Mouse (Mus musculus): Measurements from ENCODE around the gene Nox1. TPM values are rescaled to one million over a fixed set of nuclear protein-coding genes. Genes with fewer than 3 reads are reported as not detected.

Nox1 gene
- polyA plus RNA-seq, 1 experiment from 2014 or later = not detected

- H3K9me3 ChIP-seq (replicated peaks) = no peaks in the 10 kb centered on the region
- no peak overlapping the region for H3K4me3 ChIP-seq (replicated peaks)
- no peaks in the 10 kb centered on the region for H3K27me3 ChIP-seq
- H3K4me1 ChIP-seq (replicated peaks) = no peaks in the 10 kb centered on the region
- 68% methylated on average over 1 of the region's 1 CpGs for WGBS (ENCODE audit: insufficient replicate concordance)
- H3K9ac ChIP-seq = no peak overlapping the region
- no peak for ATAC-seq (ENCODE audit: insufficient read depth)
- H3K27ac ChIP-seq (replicated peaks) = no peak overlapping the region
- H3K4me2 ChIP-seq = no peak overlapping the region
- no peaks in the 10 kb centered on the region for H3K36me3 ChIP-seq (replicated peaks)
Observed at GRCm38 (mm10) chrX:134174699-134175098, 47.1 kb downstream of the Nox1 start.

- no peak overlapping the region for H3K4me2 ChIP-seq
- H3K27ac ChIP-seq (replicated peaks) = no peak overlapping the region
- H3K9ac ChIP-seq = no peak overlapping the region
- no peaks in the 10 kb centered on the region for H3K9me3 ChIP-seq (replicated peaks)
- no peaks in the 10 kb centered on the region for H3K36me3 ChIP-seq (replicated peaks)
- H3K4me1 ChIP-seq (replicated peaks) = no peaks in the 10 kb centered on the region
- no peak for ATAC-seq (ENCODE audit: insufficient read depth)
- no peak overlapping the region for H3K4me3 ChIP-seq (replicated peaks)
- 87% methylated on average over 1 of the region's 1 CpGs for WGBS (ENCODE audit: insufficient replicate concordance)
- no peaks in the 10 kb centered on the region for H3K27me3 ChIP-seq
Observed at GRCm38 (mm10) chrX:134170584-134170983, 51.2 kb downstream of the Nox1 start.

- Histone ChIP-seq H3K27ac (replicated peaks) (no peak overlapping the region), H3K4me1 (replicated peaks) (no peaks in the 10 kb centered on the region), H3K9ac (no peak overlapping the region), H3K27me3 (peaks cover 7% of the 10 kb centered on the region; the same call in 1 of the 2 replicates), H3K9me3 (replicated peaks) (no peaks in the 10 kb centered on the region), H3K4me3 (replicated peaks) (no peak overlapping the region), H3K4me2 (no peak overlapping the region), H3K36me3 (replicated peaks) (no peaks in the 10 kb centered on the region)
- WGBS (ENCODE audit: insufficient replicate concordance) = 16% methylated on average over 4 of the region's 4 CpGs
- ATAC-seq (ENCODE audit: insufficient read depth) = no peak
Observed at GRCm38 (mm10) chrX:134163484-134163883, 58.3 kb downstream of the Nox1 start.

- H3K9me3 ChIP-seq (replicated peaks) = no peaks in the 10 kb centered on the region
- no peak overlapping the region for H3K4me3 ChIP-seq (replicated peaks)
- 21% methylated on average over 11 of the region's 11 CpGs for WGBS (ENCODE audit: insufficient replicate concordance)
- no peak overlapping the region for H3K9ac ChIP-seq
- H3K4me1 ChIP-seq (replicated peaks) = no peaks in the 10 kb centered on the region
- peaks cover 7% of the 10 kb centered on the region; the same call in 1 of the 2 replicates for H3K27me3 ChIP-seq
- no peak for ATAC-seq (ENCODE audit: insufficient read depth)
- H3K36me3 ChIP-seq (replicated peaks) = no peaks in the 10 kb centered on the region
- peak overlapping the region; percentile 10; the same call in 1 of the 2 replicates for H3K4me2 ChIP-seq
- no peak overlapping the region for H3K27ac ChIP-seq (replicated peaks)
Observed at GRCm38 (mm10) chrX:134162826-134163225, 58.9 kb downstream of the Nox1 start.

GRCm38 (mm10) chrX:134162043-134162720, 59.6 kb downstream of the Nox1 start, which contains the start of gene Xkrx:
Gene Xkrx (minus strand): TSS chrX:134162076.
- 36% methylated on average over 16 of the region's 16 CpGs for WGBS (ENCODE audit: insufficient replicate concordance)
- H3K4me2 ChIP-seq = peak within 1 kb of the TSS; percentile 10; the same call in 1 of the 2 replicates
- no peak for ATAC-seq (ENCODE audit: insufficient read depth)

GRCm38 (mm10) chrX:134160442-134160841, 61.3 kb downstream of the Nox1 start:
- no peak for ATAC-seq (ENCODE audit: insufficient read depth)
- no peaks in the 10 kb centered on the region for H3K36me3 ChIP-seq (replicated peaks)
- no peaks in the 10 kb centered on the region for H3K4me1 ChIP-seq (replicated peaks)
- no peak overlapping the region for H3K9ac ChIP-seq
- no peak overlapping the region for H3K4me2 ChIP-seq
- no peak overlapping the region for H3K4me3 ChIP-seq (replicated peaks)
- H3K27me3 ChIP-seq = peaks cover 7% of the 10 kb centered on the region; the same call in 1 of the 2 replicates
- no peaks in the 10 kb centered on the region for H3K9me3 ChIP-seq (replicated peaks)
- WGBS (ENCODE audit: insufficient replicate concordance) = 63% methylated on average over 2 of the region's 2 CpGs
- H3K27ac ChIP-seq (replicated peaks) = no peak overlapping the region

More at GRCm38 (mm10) chrX:134162043-134162720, 59.6 kb downstream of the Nox1 start, which contains the start of gene Xkrx:
- Histone ChIP-seq H3K4me1 (replicated peaks) (no peaks in the 10 kb centered on the region), H3K4me3 (replicated peaks) (no peak within 1 kb of the TSS), H3K9me3 (replicated peaks) (no peaks in the 10 kb centered on the region), H3K9ac (no peak within 1 kb of the TSS), H3K36me3 (replicated peaks) (no peaks in the 10 kb centered on the region), H3K27ac (replicated peaks) (no peak within 1 kb of the TSS), H3K27me3 (peaks cover 7% of the 10 kb centered on the region; the same call in 1 of the 2 replicates)

GRCm38 (mm10) chrX:134158151-134158550, 63.6 kb downstream of the Nox1 start:
- WGBS (ENCODE audit: insufficient replicate concordance) = 48% methylated on average over 7 of the region's 7 CpGs
- no peak for ATAC-seq (ENCODE audit: insufficient read depth)
- no peak overlapping the region for H3K4me2 ChIP-seq
- H3K4me1 ChIP-seq (replicated peaks) = no peaks in the 10 kb centered on the region
- H3K27me3 ChIP-seq = peaks cover 6% of the 10 kb centered on the region; the same call in 1 of the 2 replicates
- H3K9ac ChIP-seq = no peak overlapping the region
- H3K4me3 ChIP-seq (replicated peaks) = no peak overlapping the region
- H3K27ac ChIP-seq (replicated peaks) = no peak overlapping the region
- no peaks in the 10 kb centered on the region for H3K9me3 ChIP-seq (replicated peaks)
- no peaks in the 10 kb centered on the region for H3K36me3 ChIP-seq (replicated peaks)

- Histone ChIP-seq H3K9me3 (replicated peaks) (no peaks in the 10 kb centered on the region), H3K4me3 (replicated peaks) (no peak overlapping the region), H3K4me1 (replicated peaks) (no peaks in the 10 kb centered on the region), H3K27me3 (no peaks in the 10 kb centered on the region), H3K4me2 (no peak overlapping the region), H3K27ac (replicated peaks) (no peak overlapping the region), H3K36me3 (replicated peaks) (no peaks in the 10 kb centered on the region), H3K9ac (no peak overlapping the region)
- WGBS (ENCODE audit: insufficient replicate concordance) = 30% methylated on average over 4 of the region's 4 CpGs
- ATAC-seq (ENCODE audit: insufficient read depth) = no peak
Observed at GRCm38 (mm10) chrX:134141986-134142385, 79.8 kb downstream of the Nox1 start.

- Histone ChIP-seq H3K4me3 (replicated peaks) (no peak overlapping the region), H3K9me3 (replicated peaks) (no peaks in the 10 kb centered on the region), H3K27me3 (no peaks in the 10 kb centered on the region), H3K36me3 (replicated peaks) (no peaks in the 10 kb centered on the region), H3K9ac (no peak overlapping the region), H3K4me1 (replicated peaks) (no peaks in the 10 kb centered on the region), H3K4me2 (no peak overlapping the region), H3K27ac (replicated peaks) (no peak overlapping the region)
- ATAC-seq (ENCODE audit: insufficient read depth) = no peak
- WGBS (ENCODE audit: insufficient replicate concordance) = 46% methylated on average over 1 of the region's 1 CpGs
Observed at GRCm38 (mm10) chrX:134141551-134141950, 80.2 kb downstream of the Nox1 start.

- Histone ChIP-seq H3K9me3 (replicated peaks) (no peaks in the 10 kb centered on the region), H3K9ac (no peak overlapping the region), H3K4me1 (replicated peaks) (no peaks in the 10 kb centered on the region), H3K27ac (replicated peaks) (no peak overlapping the region), H3K4me2 (no peak overlapping the region), H3K27me3 (no peaks in the 10 kb centered on the region), H3K36me3 (replicated peaks) (no peaks in the 10 kb centered on the region), H3K4me3 (replicated peaks) (no peak overlapping the region)
- ATAC-seq (ENCODE audit: insufficient read depth) = no peak
- WGBS (ENCODE audit: insufficient replicate concordance) = 64% methylated on average over 6 of the region's 6 CpGs
Observed at GRCm38 (mm10) chrX:134140024-134140423, 81.7 kb downstream of the Nox1 start.

GRCm38 (mm10) chrX:134133821-134134220, 87.9 kb downstream of the Nox1 start:
- Histone ChIP-seq H3K9me3 (replicated peaks) (no peaks in the 10 kb centered on the region), H3K27ac (replicated peaks) (no peak overlapping the region), H3K9ac (no peak overlapping the region), H3K4me3 (replicated peaks) (no peak overlapping the region), H3K4me1 (replicated peaks) (no peaks in the 10 kb centered on the region), H3K4me2 (no peak overlapping the region), H3K36me3 (replicated peaks) (no peaks in the 10 kb centered on the region), H3K27me3 (no peaks in the 10 kb centered on the region)
- ATAC-seq (ENCODE audit: insufficient read depth) = no peak
- WGBS (ENCODE audit: insufficient replicate concordance) = 31% methylated on average over 3 of the region's 3 CpGs
